Mouse (Mus musculus): ENCODE results near the gene Bcat1.

DNA sequence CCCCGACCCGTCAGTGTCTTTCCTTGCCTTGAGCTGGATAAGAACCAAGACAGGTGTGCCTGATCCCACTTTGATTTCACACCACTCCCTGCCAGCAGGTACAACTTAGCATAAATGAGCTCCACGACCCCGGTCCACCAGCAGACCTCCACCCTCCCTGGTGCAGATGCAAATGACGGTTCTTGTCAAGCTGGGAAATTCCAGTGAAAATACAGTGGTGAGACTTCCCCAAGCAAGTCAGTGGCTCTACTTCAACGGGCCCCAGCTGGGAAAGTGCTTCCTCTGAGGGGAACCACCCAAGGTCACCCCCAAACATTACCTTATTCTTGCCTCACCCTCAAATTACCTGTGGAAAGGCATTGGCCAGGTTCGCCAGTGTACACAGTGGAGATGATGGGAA lies 16.0 kb upstream of the Bcat1 start:
- no peak for TF ChIP-seq CTCF (conservative IDR thresholded peaks at IDR 0.05; ENCODE audit: low read length)
- no peak for TF ChIP-seq NANOG (IDR thresholded peaks at IDR 0.05; ENCODE audit: borderline replicate concordance, low read length)
